Mouse (Mus musculus) megakaryocyte, embryonic 14.5 days (primary cell): Measurements from ENCODE around the gene Crtap.

ENCODE experiments used
- FLI1 ChIP-seq: IDR thresholded peaks from 2 replicates; pipeline ENCODE4 v1.6.1; 2012; ENCODE audit warnings: low read length, inconsistent platforms, mixed read lengths
- GATA1 ChIP-seq: IDR thresholded peaks from 3 replicates; pipeline ENCODE4 v1.6.1; 2012; ENCODE audit warnings: mixed read lengths, low read length, inconsistent platforms, borderline replicate concordance

- TF ChIP-seq GATA1 = no peak
- TF ChIP-seq FLI1 = no peak
Observed at GRCm38 (mm10) chr9:114389371-114389904, 1.0 kb downstream of the Crtap start.
